Mouse (Mus musculus): ENCODE measurements at regions not wholly inside any gene's neighbourhood (a gene's known extent, or its start where the extent isn't known, plus 50 kb on each side); places are given as distances from the start of the nearest gene placed in this dataset.

DNA sequence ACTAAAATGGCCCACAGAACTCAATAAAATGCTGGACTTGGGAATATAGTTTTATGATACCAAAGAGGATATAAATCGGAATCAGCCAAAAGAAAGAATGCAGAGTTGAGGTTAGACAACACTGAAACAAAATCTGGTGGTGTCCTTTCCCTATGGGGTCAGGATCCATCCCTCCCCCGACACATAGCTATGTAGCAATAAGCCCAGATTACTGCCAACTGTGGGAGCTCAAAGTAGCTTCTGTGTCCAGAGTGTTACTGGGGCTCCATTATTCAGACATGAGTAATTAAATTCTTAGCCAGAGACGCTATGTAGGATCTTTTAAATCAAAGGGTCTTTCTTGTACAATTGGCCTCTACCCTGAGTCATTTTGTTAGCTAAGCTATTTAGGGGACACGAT is 109.4 kb upstream of the Igfbp7 start:
- TF ChIP-seq CTCF (conservative IDR thresholded peaks at IDR 0.05 in 1 of 2, IDR thresholded peaks at IDR 0.05 in 1 of 2; ENCODE audit: low read depth in 2 of 2, low read length in 2 of 2) (no peak), POLR2A (IDR thresholded peaks at IDR 0.05; ENCODE audit: low read depth, low read length) (no peak), EP300 (IDR thresholded peaks at IDR 0.05; ENCODE audit: low read length) (no peak), HCFC1 (IDR thresholded peaks at IDR 0.05; ENCODE audit: low read depth, low read length) (no peak), USF2 (conservative IDR thresholded peaks at IDR 0.05; ENCODE audit: low read depth, low read length) (no peak), ELF1 (IDR thresholded peaks at IDR 0.05; ENCODE audit: low read depth, low read length) (no peak), USF1 (IDR thresholded peaks at IDR 0.05; ENCODE audit: low read depth, low read length) (no peak)
